Mouse (Mus musculus): ENCODE results near the gene Fhit. TPM values are rescaled to one million over a fixed set of nuclear protein-coding genes. Genes with fewer than 3 reads are reported as not detected.

Fhit gene
- total and polyA plus RNA-seq, 2 experiments from 2014 or later, result 9.9 to 11.8 TPM

GRCm38 (mm10) chr14:10299030-10299429, 862.8 kb downstream of the Fhit start:
- peak; percentile 26 for DNase-seq (ENCODE audit: low spot score)
- no peaks in the 10 kb centered on the region for H3K27me3 ChIP-seq (ENCODE audit: insufficient read depth, low read length)
- no peak overlapping the region for H3K9ac ChIP-seq (replicated peaks; ENCODE audit: low read length, poor library complexity, severe bottlenecking)
- TF ChIP-seq CTCF (IDR thresholded peaks at IDR 0.05), result no peak
- no peaks in the 10 kb centered on the region for H3K4me1 ChIP-seq (ENCODE audit: insufficient read depth, low read length)
- H3K36me3 ChIP-seq (ENCODE audit: insufficient read depth, low read length), result no peaks in the 10 kb centered on the region
- ATAC-seq (ENCODE audit: low FRiP score), result no peak
- no peak overlapping the region for H3K27ac ChIP-seq (ENCODE audit: low read depth, low read length)
- no peaks in the 10 kb centered on the region for H3K9me3 ChIP-seq (ENCODE audit: low read length)
- 27% methylated on average over 2 of the region's 2 CpGs for WGBS
- H3K4me3 ChIP-seq (ENCODE audit: low read depth, low read length), result no peak overlapping the region
- no peak overlapping the region for H3K4me2 ChIP-seq (ENCODE audit: low read depth, low read length, poor library complexity, severe bottlenecking)

- Histone ChIP-seq H3K4me1 (ENCODE audit: insufficient read depth, low read length) (no peaks in the 10 kb centered on the region), H3K4me3 (ENCODE audit: low read depth, low read length) (no peak overlapping the region), H3K36me3 (ENCODE audit: insufficient read depth, low read length) (no peaks in the 10 kb centered on the region), H3K9me3 (ENCODE audit: low read length) (no peaks in the 10 kb centered on the region), H3K9ac (replicated peaks; ENCODE audit: low read length, poor library complexity, severe bottlenecking) (no peak overlapping the region), H3K4me2 (ENCODE audit: low read depth, low read length, poor library complexity, severe bottlenecking) (no peak overlapping the region), H3K27ac (ENCODE audit: low read depth, low read length) (no peak overlapping the region), H3K27me3 (ENCODE audit: insufficient read depth, low read length) (no peaks in the 10 kb centered on the region)
- 91% methylated on average over 5 of the region's 5 CpGs for WGBS
- DNase-seq (ENCODE audit: low spot score) (no peak), ATAC-seq (ENCODE audit: low FRiP score) (no peak)
- no peak for TF ChIP-seq CTCF (IDR thresholded peaks at IDR 0.05)
Observed at GRCm38 (mm10) chr14:10289043-10289442, 872.8 kb downstream of the Fhit start.

GRCm38 (mm10) chr14:10286027-10286426, 875.8 kb downstream of the Fhit start:
- no peak for TF ChIP-seq CTCF (IDR thresholded peaks at IDR 0.05)
- Histone ChIP-seq H3K9me3 (ENCODE audit: low read length) (no peaks in the 10 kb centered on the region), H3K9ac (replicated peaks; ENCODE audit: low read length, poor library complexity, severe bottlenecking) (no peak overlapping the region), H3K4me2 (ENCODE audit: low read depth, low read length, poor library complexity, severe bottlenecking) (no peak overlapping the region), H3K36me3 (ENCODE audit: insufficient read depth, low read length) (no peaks in the 10 kb centered on the region), H3K27ac (ENCODE audit: low read depth, low read length) (no peak overlapping the region), H3K4me3 (ENCODE audit: low read depth, low read length) (no peak overlapping the region), H3K4me1 (ENCODE audit: insufficient read depth, low read length) (no peaks in the 10 kb centered on the region), H3K27me3 (ENCODE audit: insufficient read depth, low read length) (no peaks in the 10 kb centered on the region)
- 71% methylated on average over 6 of the region's 6 CpGs for WGBS
- DNase-seq (ENCODE audit: low spot score), result no peak
- ATAC-seq (ENCODE audit: low FRiP score), result no peak

- no peak for TF ChIP-seq CTCF (IDR thresholded peaks at IDR 0.05)
- Histone ChIP-seq H3K4me1 (ENCODE audit: insufficient read depth, low read length) (no peaks in the 10 kb centered on the region), H3K4me2 (ENCODE audit: low read depth, low read length, poor library complexity, severe bottlenecking) (no peak overlapping the region), H3K4me3 (ENCODE audit: low read depth, low read length) (no peak overlapping the region), H3K27ac (ENCODE audit: low read depth, low read length) (no peak overlapping the region), H3K36me3 (ENCODE audit: insufficient read depth, low read length) (no peaks in the 10 kb centered on the region), H3K9ac (replicated peaks; ENCODE audit: low read length, poor library complexity, severe bottlenecking) (no peak overlapping the region), H3K27me3 (ENCODE audit: insufficient read depth, low read length) (no peaks in the 10 kb centered on the region), H3K9me3 (ENCODE audit: low read length) (no peaks in the 10 kb centered on the region)
- no peak for ATAC-seq (ENCODE audit: low FRiP score)
- no peak for DNase-seq (ENCODE audit: low spot score)
- 71% methylated on average over 5 of the region's 5 CpGs for WGBS
Observed at GRCm38 (mm10) chr14:10228708-10229107, 933.1 kb downstream of the Fhit start.

GRCm38 (mm10) chr14:10221847-10222246, 940.0 kb downstream of the Fhit start:
- TF ChIP-seq CTCF (IDR thresholded peaks at IDR 0.05), result peak; percentile 29
- WGBS, result 92% methylated on average over 2 of the region's 2 CpGs
- no peak for ATAC-seq (ENCODE audit: low FRiP score)

GRCm38 (mm10) chr14:10213216-10213615, 948.6 kb downstream of the Fhit start:
- Histone ChIP-seq H3K4me3 (ENCODE audit: low read depth, low read length) (no peak overlapping the region), H3K27ac (ENCODE audit: low read depth, low read length) (no peak overlapping the region), H3K36me3 (ENCODE audit: insufficient read depth, low read length) (no peaks in the 10 kb centered on the region), H3K9me3 (ENCODE audit: low read length) (no peaks in the 10 kb centered on the region), H3K4me2 (ENCODE audit: low read depth, low read length, poor library complexity, severe bottlenecking) (no peak overlapping the region), H3K9ac (replicated peaks; ENCODE audit: low read length, poor library complexity, severe bottlenecking) (no peak overlapping the region), H3K27me3 (ENCODE audit: insufficient read depth, low read length) (no peaks in the 10 kb centered on the region), H3K4me1 (ENCODE audit: insufficient read depth, low read length) (no peaks in the 10 kb centered on the region)
- no peak for TF ChIP-seq CTCF (IDR thresholded peaks at IDR 0.05)
- no peak for ATAC-seq (ENCODE audit: low FRiP score)
- WGBS, result 61% methylated on average over 4 of the region's 4 CpGs
- DNase-seq (ENCODE audit: low spot score), result peak; percentile 28

More at GRCm38 (mm10) chr14:10221847-10222246, 940.0 kb downstream of the Fhit start:
- H3K9ac ChIP-seq (replicated peaks; ENCODE audit: low read length, poor library complexity, severe bottlenecking), result no peak overlapping the region
- no peak overlapping the region for H3K27ac ChIP-seq (ENCODE audit: low read depth, low read length)
- no peaks in the 10 kb centered on the region for H3K36me3 ChIP-seq (ENCODE audit: insufficient read depth, low read length)
- no peak for DNase-seq (ENCODE audit: low spot score)
- H3K4me2 ChIP-seq (ENCODE audit: low read depth, low read length, poor library complexity, severe bottlenecking), result no peak overlapping the region
- no peaks in the 10 kb centered on the region for H3K4me1 ChIP-seq (ENCODE audit: insufficient read depth, low read length)
- H3K27me3 ChIP-seq (ENCODE audit: insufficient read depth, low read length), result no peaks in the 10 kb centered on the region
- no peaks in the 10 kb centered on the region for H3K9me3 ChIP-seq (ENCODE audit: low read length)
- H3K4me3 ChIP-seq (ENCODE audit: low read depth, low read length), result no peak overlapping the region

Data from midbrain, postnatal 0 days (tissue).